Mouse (Mus musculus) spleen, postnatal 4 days (tissue): ENCODE measurements around the gene Jade2.

ENCODE experiments used
- DNase-seq, 2 experiments: peaks; one replicate each; pipeline ENCODE4 v3.0.0; 2022; ENCODE audit warnings: low spot score in 2 of 2

Jade2 gene

GRCm38 (mm10) chr11:51835598-51835997 is 21.9 kb downstream of the Jade2 start:
- DNase-seq: no peak

GRCm38 (mm10) chr11:51834067-51834411 is 23.4 kb downstream of the Jade2 start:
- no peak for DNase-seq

- DNase-seq: no peak
Measured at GRCm38 (mm10) chr11:51833393-51834066, 23.9 kb downstream of the Jade2 start.

- no peak for DNase-seq
Measured at GRCm38 (mm10) chr11:51832992-51833391, 24.5 kb downstream of the Jade2 start.

GRCm38 (mm10) chr11:51831962-51832909 is 25.2 kb downstream of the Jade2 start:
- peak; percentile 78 to 82 for DNase-seq

GRCm38 (mm10) chr11:51824867-51825424 is 32.5 kb downstream of the Jade2 start:
- DNase-seq: no peak

GRCm38 (mm10) chr11:51823963-51824753 is 33.3 kb downstream of the Jade2 start:
- no peak for DNase-seq

GRCm38 (mm10) chr11:51823271-51823670 is 34.2 kb downstream of the Jade2 start:
- no peak for DNase-seq

- DNase-seq: no peak
Measured at GRCm38 (mm10) chr11:51822736-51823135, 34.7 kb downstream of the Jade2 start.

GRCm38 (mm10) chr11:51820861-51821260 is 36.6 kb downstream of the Jade2 start:
- peak; percentile 88 to 96 for DNase-seq

- peak; percentile 69 to 83 for DNase-seq
Measured at GRCm38 (mm10) chr11:51819964-51820363, 37.5 kb downstream of the Jade2 start.

GRCm38 (mm10) chr11:51818837-51819236 is 38.6 kb downstream of the Jade2 start:
- no peak for DNase-seq

- DNase-seq: peak; percentile 94 to 99
Measured at GRCm38 (mm10) chr11:51817756-51818155, 39.7 kb downstream of the Jade2 start.

GRCm38 (mm10) chr11:51812022-51812546 is 45.4 kb downstream of the Jade2 start:
- DNase-seq: no peak

GRCm38 (mm10) chr11:51811230-51811629 is 46.2 kb downstream of the Jade2 start:
- peak in 1 of 2 experiments; percentile 59 for DNase-seq

GRCm38 (mm10) chr11:51809632-51810224 is 47.7 kb downstream of the Jade2 start:
- no peak for DNase-seq

GRCm38 (mm10) chr11:51807108-51807879 is 50.2 kb downstream of the Jade2 start:
- DNase-seq: no peak

GRCm38 (mm10) chr11:51805221-51805981 is 52.1 kb downstream of the Jade2 start:
- peak; percentile 70 to 77 for DNase-seq

- no peak for DNase-seq
Measured at GRCm38 (mm10) chr11:51800634-51801325, 56.7 kb downstream of the Jade2 start.
